Mouse (Mus musculus) ES-Bruce4 (cell line): Measurements from ENCODE around the gene Syt17. TPM values are rescaled to one million over a fixed set of nuclear protein-coding genes. Genes with fewer than 3 reads are reported as not detected.

ENCODE experiments used
- H3K27ac ChIP-seq: 2 replicates; pipeline ENCODE4 v1.5.1; 2012; ENCODE audit warnings: low read length, inconsistent platforms; ENCODE audit not compliant: insufficient read depth
- H3K27me3 ChIP-seq: 2 replicates; pipeline ENCODE4 v1.6.1; 2012; ENCODE audit warnings: mild to moderate bottlenecking, low read length, inconsistent platforms; ENCODE audit not compliant: control insufficient read depth, poor library complexity, insufficient read depth, severe bottlenecking
- H3K36me3 ChIP-seq: 2 replicates; pipeline ENCODE4 v1.6.1; 2012; ENCODE audit warnings: inconsistent platforms, mild to moderate bottlenecking, low read length, moderate library complexity; ENCODE audit not compliant: control insufficient read depth, poor library complexity, insufficient read depth, severe bottlenecking
- H3K4me1 ChIP-seq: one replicate; pipeline ENCODE4 v1.8.1; 2011; ENCODE audit warnings: low read length; ENCODE audit not compliant: control insufficient read depth, insufficient read depth
- H3K4me3 ChIP-seq: 2 replicates; pipeline ENCODE4 v1.5.1; 2011; ENCODE audit warnings: low read depth, mild to moderate bottlenecking, low read length
- H3K9ac ChIP-seq: 2 replicates; pipeline ENCODE4 v1.6.1; 2012; ENCODE audit warnings: low read depth, mild to moderate bottlenecking, inconsistent platforms; ENCODE audit not compliant: poor library complexity, severe bottlenecking
- H3K9me3 ChIP-seq: replicated peaks from 2 replicates; pipeline ENCODE4 v1.6.1; 2012; ENCODE audit warnings: mild to moderate bottlenecking, low read length, inconsistent platforms; ENCODE audit not compliant: control insufficient read depth, poor library complexity, insufficient read depth, severe bottlenecking
- CTCF ChIP-seq: IDR thresholded peaks from one replicate; pipeline ENCODE4 v1.8.1; 2011; ENCODE audit warnings: low read depth, low read length
- EP300 ChIP-seq: IDR thresholded peaks from 2 replicates; pipeline ENCODE4 v1.6.1; 2011; ENCODE audit warnings: low read depth, low read length; ENCODE audit not compliant: insufficient read depth
- POLR2A ChIP-seq: IDR thresholded peaks from one replicate; pipeline ENCODE4 v1.8.1; 2011; ENCODE audit warnings: low read length; ENCODE audit not compliant: insufficient read depth
- polyA plus RNA-seq: library from polyadenylated mRNA; stranded (reverse); fragments of >200 nt; gene quantifications from 2 replicates; pipeline ENCODE4 v1.2.4, GENCODE M21; 2011; ENCODE audit warnings: low read depth; ENCODE audit not compliant: missing spikeins, insufficient read depth, insufficient read length

Syt17 gene
- polyA plus RNA-seq, 1 experiment, result 4.0 TPM

DNA sequence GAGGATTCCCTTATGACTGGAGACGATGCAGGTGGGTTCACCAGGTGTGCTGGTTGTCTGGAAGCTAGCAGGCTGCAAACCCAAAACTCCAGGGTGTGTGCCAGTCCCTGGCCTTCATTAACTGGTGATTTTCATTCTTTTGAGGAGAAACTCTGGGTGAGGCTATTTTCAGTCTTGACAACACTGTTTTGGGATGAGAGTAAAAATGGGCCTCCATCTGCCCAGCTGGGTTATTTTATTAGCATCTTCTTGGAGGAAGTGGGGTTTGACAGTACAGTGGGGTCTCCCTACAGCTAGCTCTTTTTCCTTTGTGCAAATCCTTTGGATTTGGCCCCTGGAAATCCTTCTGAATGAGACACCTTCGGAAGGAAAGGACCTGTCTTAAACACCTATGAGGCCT lies 101.1 kb downstream of the Syt17 start:
- no peak overlapping the region for H3K27ac ChIP-seq
- H3K4me1 ChIP-seq, result no peaks in the 10 kb centered on the region
- H3K4me3 ChIP-seq, result no peak overlapping the region
- no peak overlapping the region for H3K9ac ChIP-seq
- TF ChIP-seq CTCF (no peak), POLR2A (no peak), EP300 (no peak)
- H3K9me3 ChIP-seq, result no peaks in the 10 kb centered on the region
- H3K27me3 ChIP-seq, result no peaks in the 10 kb centered on the region
- H3K36me3 ChIP-seq, result no peaks in the 10 kb centered on the region

DNA sequence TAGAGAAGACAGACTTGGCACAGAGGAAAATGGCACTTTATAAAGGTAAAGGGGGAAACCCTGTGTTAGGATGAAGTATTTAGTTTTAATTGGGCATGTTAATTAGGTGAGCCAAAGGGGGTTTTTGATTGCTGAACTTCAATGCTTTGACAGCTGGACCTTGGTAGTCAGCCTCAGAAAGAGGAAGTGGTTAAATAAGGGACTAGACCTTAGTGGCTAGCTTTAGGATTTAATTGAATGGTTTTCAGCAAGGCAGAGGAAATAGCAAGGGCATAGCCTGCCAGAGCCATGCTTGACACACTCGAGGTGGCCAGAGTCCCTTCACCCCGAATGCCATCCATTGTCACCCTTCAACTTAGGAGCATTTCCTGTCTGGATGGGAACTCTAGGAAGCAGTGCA lies 101.6 kb downstream of the Syt17 start:
- H3K9me3 ChIP-seq, result no peaks in the 10 kb centered on the region
- H3K27ac ChIP-seq, result no peak overlapping the region
- H3K4me3 ChIP-seq, result no peak overlapping the region
- no peaks in the 10 kb centered on the region; the same call in 1 of the 2 replicates for H3K27me3 ChIP-seq
- H3K36me3 ChIP-seq, result no peaks in the 10 kb centered on the region
- no peak overlapping the region for H3K9ac ChIP-seq
- no peak for TF ChIP-seq CTCF
- TF ChIP-seq POLR2A, result no peak
- no peak for TF ChIP-seq EP300
- no peaks in the 10 kb centered on the region for H3K4me1 ChIP-seq

DNA sequence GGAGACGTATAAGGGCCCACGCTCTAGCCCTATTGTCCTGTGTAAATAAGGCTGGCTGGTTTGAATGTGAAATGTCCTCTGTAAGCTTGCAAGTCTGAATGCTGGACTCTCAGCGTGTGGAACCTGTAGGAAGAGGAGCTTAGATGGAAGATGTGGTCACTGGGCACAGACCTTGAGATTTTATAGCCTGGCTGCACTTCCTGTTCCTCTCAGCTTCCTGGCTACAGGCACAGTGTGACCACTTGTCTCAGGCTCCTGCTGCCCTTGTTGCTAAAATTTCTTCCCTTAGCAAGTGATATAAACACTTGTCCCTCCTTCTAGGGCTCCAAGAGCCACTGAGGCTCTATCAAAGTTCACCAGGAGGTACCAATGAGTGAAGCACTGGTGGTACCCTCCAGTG lies 102.6 kb downstream of the Syt17 start:
- no peaks in the 10 kb centered on the region for H3K4me1 ChIP-seq
- TF ChIP-seq EP300 (no peak), CTCF (no peak), POLR2A (no peak)
- no peak overlapping the region for H3K27ac ChIP-seq
- H3K36me3 ChIP-seq, result no peaks in the 10 kb centered on the region
- no peaks in the 10 kb centered on the region for H3K9me3 ChIP-seq
- H3K9ac ChIP-seq, result no peak overlapping the region
- no peaks in the 10 kb centered on the region; the same call in 1 of the 2 replicates for H3K27me3 ChIP-seq
- no peak overlapping the region for H3K4me3 ChIP-seq

DNA sequence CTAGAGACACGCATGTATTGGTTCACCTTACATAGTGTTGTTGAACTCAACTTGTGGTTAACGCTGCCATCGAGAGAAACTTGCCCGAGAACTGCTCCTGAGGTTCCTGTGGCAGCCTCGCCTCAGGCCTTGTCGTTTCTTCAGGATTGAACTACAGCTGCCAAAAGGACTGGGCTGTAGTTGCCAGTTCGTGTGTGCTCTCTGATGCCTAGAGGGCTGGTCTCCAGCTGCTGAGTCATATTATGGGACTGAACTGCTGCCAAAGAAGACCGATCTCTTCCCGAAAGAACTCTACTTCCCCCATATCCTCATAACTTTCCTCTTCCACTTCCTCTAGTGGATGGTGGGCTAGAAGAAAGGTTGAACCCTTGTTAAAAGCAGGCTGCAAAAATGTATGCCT lies 103.3 kb downstream of the Syt17 start:
- no peak overlapping the region for H3K4me3 ChIP-seq
- TF ChIP-seq EP300, result no peak
- TF ChIP-seq CTCF, result no peak
- TF ChIP-seq POLR2A, result no peak
- no peaks in the 10 kb centered on the region for H3K9me3 ChIP-seq
- H3K27ac ChIP-seq, result no peak overlapping the region
- H3K27me3 ChIP-seq, result no peaks in the 10 kb centered on the region; the same call in 1 of the 2 replicates
- H3K9ac ChIP-seq, result no peak overlapping the region
- no peaks in the 10 kb centered on the region for H3K4me1 ChIP-seq
- no peaks in the 10 kb centered on the region for H3K36me3 ChIP-seq

Other genes starting within 250 kb of the Syt17 start
- gene Smg1, start 204.6 kb downstream of the Syt17 start, polyA plus RNA-seq, result 87.1 and 90.8 TPM in 2 replicates
- 7.2 and 7.7 TPM in 2 replicates for gene Itpripl2, start 43.8 kb upstream of the Syt17 start, polyA plus RNA-seq
- gene Coq7, start 85.1 kb upstream of the Syt17 start, polyA plus RNA-seq, result 29.0 and 30.8 TPM in 2 replicates
- gene Tmc7, start 136.5 kb upstream of the Syt17 start, polyA plus RNA-seq, result 7.7 TPM in 2 replicates
- gene Tmc5, start 149.1 kb upstream of the Syt17 start, polyA plus RNA-seq, result 0.16 and 0.30 TPM in 2 replicates